Mouse (Mus musculus) C2C12 (cell line): Measurements from ENCODE around the gene Rgs6. TPM values are rescaled to one million over a fixed set of nuclear protein-coding genes. Genes with fewer than 3 reads are reported as not detected.

ENCODE experiments used
- H3K27me3 ChIP-seq: one replicate; pipeline ENCODE4 v1.6.1; 2011; ENCODE audit not compliant: control insufficient read depth, insufficient read depth, insufficient read length
- H3K36me3 ChIP-seq: one replicate; pipeline ENCODE4 v1.6.1; 2011; ENCODE audit not compliant: control insufficient read depth, insufficient read depth
- H3K4me3 ChIP-seq: one replicate; pipeline ENCODE4 v1.5.1; 2011; ENCODE audit warnings: mild to moderate bottlenecking, control low read depth; ENCODE audit not compliant: poor library complexity, insufficient read depth, severe bottlenecking
- H3K79me2 ChIP-seq: one replicate; pipeline ENCODE4 v1.6.1; 2011; ENCODE audit not compliant: control insufficient read depth, insufficient read depth
- H3K79me3 ChIP-seq: one replicate; pipeline ENCODE4 v1.6.1; 2011; ENCODE audit warnings: low read depth, control low read depth
- H3ac ChIP-seq: one replicate; pipeline ENCODE3; 2011; ENCODE audit warnings: low read depth; ENCODE audit not compliant: control insufficient read depth, insufficient read length
- CEBPB ChIP-seq: IDR thresholded peaks from one replicate; pipeline ENCODE4 v1.6.1; 2011; ENCODE audit warnings: low read depth, mild to moderate bottlenecking, control low read depth, moderate library complexity
- CTCF ChIP-seq: IDR thresholded peaks from one replicate; pipeline ENCODE4 v1.5.1; 2011; ENCODE audit not compliant: control insufficient read depth, insufficient read depth, insufficient read length
- FOSL1 ChIP-seq: IDR thresholded peaks from one replicate; pipeline ENCODE4 v1.8.0; 2011; ENCODE audit warnings: mild to moderate bottlenecking, low read length; ENCODE audit not compliant: poor library complexity, insufficient read depth, severe bottlenecking
- MAX ChIP-seq: IDR thresholded peaks from one replicate; pipeline ENCODE4 v1.6.1; 2011; ENCODE audit warnings: mild to moderate bottlenecking, control low read depth
- MYOD1 ChIP-seq: IDR thresholded peaks from one replicate; pipeline ENCODE4 v1.6.1; 2011; ENCODE audit warnings: low read depth; ENCODE audit not compliant: control insufficient read depth, insufficient read length
- MYOG ChIP-seq: IDR thresholded peaks from one replicate; pipeline ENCODE4 v1.6.1; 2011; ENCODE audit not compliant: control insufficient read depth, insufficient read length; ENCODE audit errors: extremely low read depth
- USF1 ChIP-seq: IDR thresholded peaks from one replicate; pipeline ENCODE4 v1.6.1; 2011; ENCODE audit warnings: low read depth, mild to moderate bottlenecking, control low read depth, moderate library complexity
- polyA plus RNA-seq: library from polyadenylated mRNA; unstranded; fragments of >200 nt; fragmentation: generic; extraction: Trizol; gene quantifications from one replicate; pipeline ENCODE4 v1.2.1, GENCODE M21; 2012; ENCODE audit warnings: missing spikeins

Gene Rgs6
- polyA plus RNA-seq, 1 experiment, result not detected

- Histone ChIP-seq H3K27me3 (no peaks in the 10 kb centered on the region), H3K79me2 (no peaks in the 10 kb centered on the region), H3ac (no peak overlapping the region), H3K36me3 (no peaks in the 10 kb centered on the region), H3K79me3 (no peaks in the 10 kb centered on the region), H3K4me3 (no peak overlapping the region)
- no peak for TF ChIP-seq MYOG
Observed at GRCm38 (mm10) chr12:83207481-83207880, 619.4 kb downstream of the Rgs6 start.

GRCm38 (mm10) chr12:83208011-83208410, 619.9 kb downstream of the Rgs6 start:
- no peak overlapping the region for H3ac ChIP-seq
- no peaks in the 10 kb centered on the region for H3K79me2 ChIP-seq
- H3K36me3 ChIP-seq, result no peaks in the 10 kb centered on the region
- H3K79me3 ChIP-seq, result no peaks in the 10 kb centered on the region
- TF ChIP-seq MYOG, result no peak
- TF ChIP-seq MYOD1, result no peak
- no peak for TF ChIP-seq FOSL1
- no peak for TF ChIP-seq USF1
- no peaks in the 10 kb centered on the region for H3K27me3 ChIP-seq
- no peak overlapping the region for H3K4me3 ChIP-seq

- H3K4me3 ChIP-seq, result no peak overlapping the region
- H3K27me3 ChIP-seq, result no peaks in the 10 kb centered on the region
- H3K79me3 ChIP-seq, result no peaks in the 10 kb centered on the region
- no peaks in the 10 kb centered on the region for H3K79me2 ChIP-seq
- H3K36me3 ChIP-seq, result no peaks in the 10 kb centered on the region
- no peak for TF ChIP-seq USF1
- no peak for TF ChIP-seq MYOG
- TF ChIP-seq MAX, result no peak
- no peak for TF ChIP-seq CTCF
- TF ChIP-seq CEBPB, result no peak
- no peak for TF ChIP-seq MYOD1
- no peak for TF ChIP-seq FOSL1
- H3ac ChIP-seq, result no peak overlapping the region
Observed at GRCm38 (mm10) chr12:83208841-83209240, 620.7 kb downstream of the Rgs6 start.

- H3K79me3 ChIP-seq, result no peaks in the 10 kb centered on the region
Observed at GRCm38 (mm10) chr12:83209461-83209860, 621.4 kb downstream of the Rgs6 start.

GRCm38 (mm10) chr12:83210294-83210693, 622.2 kb downstream of the Rgs6 start:
- Histone ChIP-seq H3K79me2 (no peaks in the 10 kb centered on the region), H3K79me3 (no peaks in the 10 kb centered on the region), H3K4me3 (no peak overlapping the region), H3K27me3 (no peaks in the 10 kb centered on the region), H3K36me3 (no peaks in the 10 kb centered on the region), H3ac (no peak overlapping the region)
- TF ChIP-seq CTCF, result no peak
- TF ChIP-seq MYOG, result no peak

More at GRCm38 (mm10) chr12:83209461-83209860, 621.4 kb downstream of the Rgs6 start:
- Histone ChIP-seq H3K79me2 (no peaks in the 10 kb centered on the region), H3ac (no peak overlapping the region), H3K27me3 (no peaks in the 10 kb centered on the region), H3K36me3 (no peaks in the 10 kb centered on the region), H3K4me3 (no peak overlapping the region)
- TF ChIP-seq FOSL1, result no peak
- TF ChIP-seq CTCF, result no peak
- no peak for TF ChIP-seq MYOD1
- no peak for TF ChIP-seq MAX
- no peak for TF ChIP-seq CEBPB
- TF ChIP-seq MYOG, result no peak
- TF ChIP-seq USF1, result no peak

GRCm38 (mm10) chr12:83210735-83211134, 622.6 kb downstream of the Rgs6 start:
- Histone ChIP-seq H3K36me3 (no peaks in the 10 kb centered on the region), H3K4me3 (no peak overlapping the region), H3K79me2 (no peaks in the 10 kb centered on the region), H3K79me3 (no peaks in the 10 kb centered on the region), H3ac (no peak overlapping the region), H3K27me3 (no peaks in the 10 kb centered on the region)
- TF ChIP-seq MYOD1 (no peak), MYOG (no peak), MAX (no peak), FOSL1 (no peak), CTCF (no peak), USF1 (no peak), CEBPB (no peak)
